Mouse (Mus musculus) neural tube, embryonic 11.5 days (tissue): ENCODE data around the gene Itih3. TPM values are rescaled to one million over a fixed set of nuclear protein-coding genes. Genes with fewer than 3 reads are reported as not detected.

ENCODE experiments used
- ATAC-seq: fragments of 200-750 bp; cut with Nextera tagmentation; 2 replicates; pipeline ENCODE4 v1.8.0; 2017; ENCODE audit warnings: moderate number of reproducible peaks, mild to moderate bottlenecking, moderate TSS enrichment, moderate library complexity; ENCODE audit not compliant: insufficient read depth, low FRiP score, low TSS enrichment
- DNase-seq: peaks from one replicate; pipeline ENCODE4 v3.0.0-alpha.2; 2015; ENCODE audit warnings: low spot score
- H3K27ac ChIP-seq: fragments of 300-500 bp; sonication (generic); 2 replicates; pipeline ENCODE4 v1.5.1; 2014; ENCODE audit warnings: low read depth, mild to moderate bottlenecking, low read length
- H3K27me3 ChIP-seq: fragments of 300-500 bp; sonication (generic); 2 replicates; pipeline ENCODE4 v1.6.1; 2014; ENCODE audit warnings: mild to moderate bottlenecking, low read length, mixed read lengths; ENCODE audit not compliant: control insufficient read depth, insufficient read depth
- H3K36me3 ChIP-seq: fragments of 300-500 bp; sonication (generic); 2 replicates; pipeline ENCODE4 v1.6.1; 2014; ENCODE audit warnings: mild to moderate bottlenecking, low read length, moderate library complexity, mixed read lengths; ENCODE audit not compliant: control insufficient read depth, insufficient read depth
- H3K4me1 ChIP-seq: fragments of 300-500 bp; sonication (generic); 2 replicates; pipeline ENCODE4 v1.6.1; 2014; ENCODE audit warnings: low read length, mixed read lengths; ENCODE audit not compliant: control insufficient read depth, insufficient read depth
- H3K4me2 ChIP-seq: fragments of 300-500 bp; sonication (generic); 2 replicates; pipeline ENCODE4 v1.6.1; 2014; ENCODE audit warnings: low read depth, mild to moderate bottlenecking, moderate library complexity
- H3K4me3 ChIP-seq: fragments of 300-500 bp; sonication (generic); 2 replicates; pipeline ENCODE4 v1.5.1; 2014; ENCODE audit warnings: low read depth, low read length
- H3K9ac ChIP-seq: fragments of 300-500 bp; sonication (generic); 2 replicates; pipeline ENCODE4 v1.6.1; 2014; ENCODE audit warnings: mild to moderate bottlenecking, low read length
- H3K9me3 ChIP-seq: fragments of 300-500 bp; sonication (generic); 2 replicates; pipeline ENCODE4 v1.6.1; 2016; ENCODE audit warnings: low read length; ENCODE audit not compliant: control insufficient read depth
- WGBS: fragments of 180-500 bp; shearing (Covaris S2); extraction: QIAGEN DNeasy Blood & Tissue Kit; methylation state at CpG from one replicate; pipeline ENCODE4 v1.1.7; 2014; 5-methylcytosine and 5-hydroxymethylcytosine counted together
- polyA plus RNA-seq: library from polyadenylated mRNA; unstranded; fragments of >200 nt; fragmentation: Nextera tagmentation; extraction: Ambion mirVana; gene quantifications from 2 replicates; pipeline ENCODE4 v1.2.1, GENCODE M21; 2014

The Itih3 gene
- polyA plus RNA-seq, 1 experiment from 2014 or later, result not detected

DNA sequence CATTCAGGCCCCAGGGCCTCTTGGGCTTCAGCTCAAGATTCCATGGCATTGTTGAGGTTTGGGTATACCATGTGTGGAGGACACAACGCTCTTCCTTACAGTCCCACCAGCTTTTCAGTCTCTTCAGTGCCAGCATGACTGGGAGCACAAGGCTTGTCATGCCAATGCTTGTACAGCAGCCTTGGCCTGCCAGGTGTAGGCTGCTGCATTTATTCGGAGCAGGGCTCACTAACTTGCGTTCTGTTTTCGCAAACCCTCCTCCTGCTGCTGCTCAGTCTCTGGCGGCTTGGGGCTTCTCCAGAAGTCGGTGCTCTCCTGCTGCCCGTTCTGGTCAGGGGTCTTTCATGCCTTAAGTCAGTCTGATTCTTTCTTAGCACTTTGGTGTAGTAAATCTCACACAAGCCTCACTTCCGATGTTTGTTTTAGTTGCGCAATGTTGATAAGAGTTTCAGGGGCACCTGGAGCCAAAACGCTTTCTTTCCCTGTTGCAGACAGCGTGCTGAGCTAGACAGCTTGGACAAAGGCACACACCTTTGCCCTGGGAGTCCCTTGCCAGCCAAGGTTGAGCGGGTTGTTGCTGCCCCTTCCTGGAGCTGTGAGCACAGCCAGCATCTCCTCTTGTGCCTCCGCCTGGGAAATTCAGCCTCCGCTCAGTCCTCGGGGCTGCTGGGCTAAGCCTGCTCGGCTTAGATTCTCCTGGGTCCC, 62.0 kb downstream of the Itih3 start:
- Histone ChIP-seq H3K36me3 (no peaks in the 10 kb centered on the region), H3K4me2 (no peak overlapping the region), H3K9me3 (no peaks in the 10 kb centered on the region), H3K27me3 (no peaks in the 10 kb centered on the region), H3K27ac (no peak overlapping the region), H3K4me3 (no peak overlapping the region), H3K4me1 (no peaks in the 10 kb centered on the region), H3K9ac (no peak overlapping the region)
- ATAC-seq (no peak), DNase-seq (no peak)
- WGBS, result 83% methylated on average over 16 of the region's 16 CpGs

Other genes with a start within 250 kb of the Itih3 start
- 19.3 and 19.5 TPM in 2 replicates for gene Sfmbt1, start 208.9 kb downstream of the Itih3 start, polyA plus RNA-seq
- gene Tmem110, start 98.2 kb downstream of the Itih3 start, polyA plus RNA-seq, result 26.7 and 31.2 TPM in 2 replicates
- gene Mustn1, start 44.6 kb downstream of the Itih3 start, polyA plus RNA-seq, result 2.8 and 3.0 TPM in 2 replicates
- gene Itih4, start 37.3 kb downstream of the Itih3 start, polyA plus RNA-seq, result not detected in 2 replicates
- not detected in 2 replicates for gene Itih1, start 19.5 kb upstream of the Itih3 start, polyA plus RNA-seq
- gene Nek4, start 27.6 kb upstream of the Itih3 start, polyA plus RNA-seq, result 15.9 and 17.0 TPM in 2 replicates
- gene Glt8d1, start 77.6 kb upstream of the Itih3 start, polyA plus RNA-seq, result 54.9 and 59.2 TPM in 2 replicates
- gene Spcs1, start 77.9 kb upstream of the Itih3 start, polyA plus RNA-seq, result 260 and 262 TPM in 2 replicates
- gene Pbrm1, start 95.4 kb upstream of the Itih3 start, polyA plus RNA-seq, result 120 and 122 TPM in 2 replicates
- gene Gnl3, start 95.4 kb upstream of the Itih3 start, polyA plus RNA-seq, result 101 and 107 TPM in 2 replicates
- gene Smim4, start 205.2 kb upstream of the Itih3 start, polyA plus RNA-seq, result 58.9 and 62.5 TPM in 2 replicates
- gene Nt5dc2, start 207.3 kb upstream of the Itih3 start, polyA plus RNA-seq, result 537 and 588 TPM in 2 replicates
- 18.7 and 23.8 TPM in 2 replicates for gene Stab1, start 244.9 kb upstream of the Itih3 start, polyA plus RNA-seq